ENCODE assay signal across 8 mouse cellular contexts in the genomic region with DNA sequence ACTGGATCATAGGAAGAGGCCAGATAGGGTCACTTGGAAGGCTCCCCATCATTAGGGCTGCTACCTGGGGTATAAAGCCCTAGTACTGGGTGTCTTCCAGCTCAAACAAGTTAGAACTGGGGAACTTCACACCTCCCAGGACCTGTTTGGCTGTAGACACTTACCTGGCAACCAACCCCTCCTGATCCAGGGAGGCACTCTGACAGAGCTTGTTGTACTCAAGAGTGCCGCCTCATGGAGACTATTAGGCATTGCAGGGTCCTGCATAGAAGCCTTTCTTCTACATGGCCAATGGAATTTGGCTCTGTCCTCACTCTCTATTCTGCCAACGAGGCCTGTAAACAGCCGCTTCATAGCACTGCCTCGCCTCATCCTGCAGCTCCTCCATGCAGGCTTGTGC. TPM values are rescaled to one million over a fixed set of nuclear protein-coding genes. Genes with fewer than 3 reads are reported as not detected.
A peak's percentile ranks its signal among the peaks of the same experiment; 100 is the strongest.
DNase-seq lines count a peak whose midpoint lies in the region; ATAC-seq and TF ChIP-seq lines count a peak whose summit lies in the region.

No protein-coding gene starts in this region.

- no peak overlapping the region for H3K4me3 ChIP-seq in kidney, adult 2 months (ENCODE audit: insufficient read depth, low read depth, low read length)
- no peak overlapping the region for H3K4me3 ChIP-seq in kidney, embryonic 16.5 days (ENCODE audit: low read length)

- no peaks in the 10 kb centered on the region for H3K36me3 ChIP-seq in kidney, adult 2 months (ENCODE audit: control insufficient read depth, insufficient read depth, low read length)
- H3K36me3 ChIP-seq in kidney, embryonic 16.5 days (ENCODE audit: insufficient read depth, low read length): peaks cover 21% of the 10 kb centered on the region
- peaks cover 20% of the 10 kb centered on the region for H3K36me3 ChIP-seq in splenic B cell, adult 2 months (ENCODE audit: control insufficient read depth, insufficient read depth, low read length, poor library complexity, severe bottlenecking)

- WGBS in kidney, adult 2 months: 31% methylated on average over 4 of the region's 4 CpGs
- 39% methylated on average over 4 of the region's 4 CpGs for WGBS in kidney, embryonic 16.5 days

- ATAC-seq in kidney, embryonic 16.5 days (ENCODE audit: low FRiP score, low TSS enrichment): no peak
- peak; percentile 61 for ATAC-seq in granulocyte monocyte progenitor cell, adult 5-6 weeks (replicated peaks; ENCODE audit: poor library complexity, severe bottlenecking)

- TF ChIP-seq POLR2A in kidney, adult 2 months (IDR thresholded peaks at IDR 0.05; ENCODE audit: low read depth, low read length): no peak

- no peak overlapping the region for H3K9ac ChIP-seq in kidney, embryonic 16.5 days (replicated peaks; ENCODE audit: low read length)

- peak; percentile 66 for DNase-seq in kidney, adult 2 months
- peak; percentile 71 for DNase-seq in B cell, adult 2 months
- DNase-seq in MN1 (ENCODE audit: low spot score): peak; percentile 60
- peak; percentile 53 to 60 for DNase-seq in layer of hippocampus, postnatal 10 days (ENCODE audit: low spot score in 2 of 2)
- DNase-seq in splenic B cell, adult 2 months (ENCODE audit: low read depth, low spot score): peak; percentile 75
- no peak for DNase-seq in frontal cortex, postnatal 25 days (ENCODE audit: low spot score in 2 of 2)

- H3K27me3 ChIP-seq in kidney, adult 2 months (replicated peaks; ENCODE audit: control insufficient read depth, insufficient read depth, low read length): no peaks in the 10 kb centered on the region
- no peaks in the 10 kb centered on the region for H3K27me3 ChIP-seq in kidney, embryonic 16.5 days (ENCODE audit: insufficient read depth, low read length)
- no peaks in the 10 kb centered on the region for H3K27me3 ChIP-seq in splenic B cell, adult 2 months (ENCODE audit: control insufficient read depth, insufficient read depth, low read length, poor library complexity, severe bottlenecking)

- no peaks in the 10 kb centered on the region for H3K9me3 ChIP-seq in kidney, embryonic 16.5 days (ENCODE audit: low read length)

- H3K4me2 ChIP-seq in kidney, embryonic 16.5 days (replicated peaks; ENCODE audit: low read depth, low read length): no peak overlapping the region

- peaks cover 3% of the 10 kb centered on the region; the same call in 1 of the 2 replicates for H3K4me1 ChIP-seq in kidney, adult 2 months (ENCODE audit: control insufficient read depth, insufficient read depth, low read length)
- H3K4me1 ChIP-seq in kidney, embryonic 16.5 days (ENCODE audit: insufficient read depth, low read length): 0 out of 2 replicates have a peak, but pooled peaks cover 3% of the 10 kb centered on the region

- no peak overlapping the region for H3K27ac ChIP-seq in kidney, adult 2 months (ENCODE audit: insufficient read depth, low read depth, low read length)
- H3K27ac ChIP-seq in kidney, embryonic 16.5 days (ENCODE audit: low read length): no peak overlapping the region

- peak; percentile 75 for TF ChIP-seq CTCF in kidney, adult 2 months (conservative IDR thresholded peaks at IDR 0.05; ENCODE audit: insufficient read depth, insufficient read length, low read depth, low read length)

RNA-seq across cellular contexts. Expression of a gene that starts 17.9 kb away (rescaled TPM):
- polyA plus RNA-seq in kidney, adult 2 months (2012; rRNA removed): 4.7 and 5.3 TPM in 2 replicates
- 12.3 and 13.8 TPM in 2 replicates for polyA plus RNA-seq in kidney, embryonic 16.5 days (2015; fragmentation: Nextera tagmentation; extraction: Ambion mirVana)
- total RNA-seq in granulocyte monocyte progenitor cell, adult 5-6 weeks (2014; fragmentation: Nextera tagmentation): not detected in 2 replicates
- total RNA-seq in granulocyte monocyte progenitor cell, adult 5-6 weeks (2017): not detected in 2 replicates
- under 1 TPM; 0.27 to 0.89 TPM for total RNA-seq in layer of hippocampus, postnatal 10 days (2021)

RNA-seq across cellular contexts. Expression of a gene that starts 32.5 kb away (rescaled TPM):
- 63.6 and 68.4 TPM in 2 replicates for polyA plus RNA-seq in kidney, adult 2 months (2012; rRNA removed)
- 43.4 and 44.1 TPM in 2 replicates for polyA plus RNA-seq in kidney, embryonic 16.5 days (2015; fragmentation: Nextera tagmentation; extraction: Ambion mirVana)
- 16.4 and 16.9 TPM in 2 replicates for total RNA-seq in granulocyte monocyte progenitor cell, adult 5-6 weeks (2014; fragmentation: Nextera tagmentation)
- 3.9 and 4.9 TPM in 2 replicates for total RNA-seq in granulocyte monocyte progenitor cell, adult 5-6 weeks (2017)
- 10 to 100 TPM; 18.6 to 20.6 TPM for total RNA-seq in layer of hippocampus, postnatal 10 days (2021)

Comparison
In these comparisons a context has a peak if more than half of its experiments do, and no peak if none do; other contexts are left out.
1. DNase-seq: peak in kidney, adult 2 months (single experiment), B cell, adult 2 months (2 of 2), MN1 (single experiment), layer of hippocampus, postnatal 10 days (2 of 2) and splenic B cell, adult 2 months (single experiment); none in frontal cortex, postnatal 25 days (0 of 2).